Mouse (Mus musculus) kidney, postnatal 0 days (tissue): ENCODE measurements around the gene Med29. TPM values are rescaled to one million over a fixed set of nuclear protein-coding genes. Genes with fewer than 3 reads are reported as not detected.

Source experiments
- ATAC-seq: fragments of 200-750 bp; cut with Nextera tagmentation; replicated peaks from 2 replicates; pipeline ENCODE4 v1.8.0; 2017; ENCODE audit warnings: low read depth, moderate number of reproducible peaks, moderate TSS enrichment, moderate library complexity; ENCODE audit not compliant: low FRiP score
- DNase-seq: peaks from one replicate; pipeline ENCODE4 v3.0.0-alpha.2; 2016; ENCODE audit warnings: low spot score
- H3K27ac ChIP-seq: fragments of 300-500 bp; sonication (generic); 2 replicates; pipeline ENCODE4 v1.5.1; 2014; ENCODE audit warnings: mild to moderate bottlenecking
- H3K27me3 ChIP-seq: fragments of 300-500 bp; sonication (generic); 2 replicates; pipeline ENCODE4 v1.6.1; 2014; ENCODE audit warnings: low read length, mixed read lengths; ENCODE audit not compliant: insufficient read depth
- H3K36me3 ChIP-seq: fragments of 300-500 bp; sonication (generic); 2 replicates; pipeline ENCODE4 v1.6.1; 2014; ENCODE audit warnings: low read length, mixed read lengths; ENCODE audit not compliant: insufficient read depth
- H3K4me1 ChIP-seq: fragments of 300-500 bp; sonication (generic); replicated peaks from 2 replicates; pipeline ENCODE4 v1.6.1; 2014; ENCODE audit warnings: antibody characterized with exemption, low read length, mixed read lengths; ENCODE audit not compliant: insufficient read depth
- H3K4me2 ChIP-seq: fragments of 300-500 bp; sonication (generic); 2 replicates; pipeline ENCODE4 v1.6.1; 2014; ENCODE audit warnings: mild to moderate bottlenecking, low read length, moderate library complexity, mixed read lengths
- H3K4me3 ChIP-seq: fragments of 300-500 bp; sonication (generic); replicated peaks from 2 replicates; pipeline ENCODE4 v1.5.1; 2014; ENCODE audit warnings: low read depth, low read length
- H3K9ac ChIP-seq: fragments of 300-500 bp; sonication (generic); 2 replicates; pipeline ENCODE4 v1.6.1; 2014; ENCODE audit warnings: low read depth, low read length
- H3K9me3 ChIP-seq: fragments of 300-500 bp; sonication (generic); replicated peaks from 2 replicates; pipeline ENCODE4 v1.6.1; 2016; ENCODE audit warnings: low read length, inconsistent platforms, mixed read lengths
- CTCF ChIP-seq: IDR thresholded peaks from 2 replicates; pipeline ENCODE4 v1.5.1; 2016; ENCODE audit warnings: antibody characterized with exemption, low read depth, mild to moderate bottlenecking, moderate library complexity
- WGBS: fragments of 180-500 bp; shearing (Covaris S2); extraction: QIAGEN DNeasy Blood & Tissue Kit; methylation state at CpG from one replicate; pipeline ENCODE4 v1.1.7; 2014; 5-methylcytosine and 5-hydroxymethylcytosine counted together
- polyA plus RNA-seq: library from polyadenylated mRNA; unstranded; fragments of >200 nt; fragmentation: Nextera tagmentation; extraction: Ambion mirVana; gene quantifications from 2 replicates; pipeline ENCODE4 v1.2.1, GENCODE M21; 2015

Med29 gene
- polyA plus RNA-seq, 1 experiment from 2014 or later, result 47.8 TPM

- no peaks in the 10 kb centered on the region for H3K27me3 ChIP-seq
- no peaks in the 10 kb centered on the region for H3K36me3 ChIP-seq
- peak overlapping the region; percentile 87 for H3K27ac ChIP-seq
- 0 out of 2 replicates have a peak, but pooled peaks cover 4% of the 10 kb centered on the region for H3K4me1 ChIP-seq
- H3K9me3 ChIP-seq, result no peaks in the 10 kb centered on the region
- ATAC-seq, result no peak
- H3K9ac ChIP-seq, result peak overlapping the region; percentile 94; the same call in 1 of the 2 replicates
- DNase-seq, result peak; percentile 77
- TF ChIP-seq CTCF, result peak; percentile 34
- peak overlapping the region; percentile 91 for H3K4me3 ChIP-seq
- 67% methylated on average over 19 of the region's 19 CpGs for WGBS
- H3K4me2 ChIP-seq, result peak overlapping the region; percentile 64
These were observed 53.1 kb downstream of the Med29 start for GRCm38 (mm10) chr7:28339213-28339917.

- no peaks in the 10 kb centered on the region for H3K36me3 ChIP-seq
- H3K27ac ChIP-seq, result peak within 1 kb of the TSS; percentile 87
- H3K27me3 ChIP-seq, result no peaks in the 10 kb centered on the region
- ATAC-seq, result peak; percentile 98
- DNase-seq, result peak; percentile 98
- H3K4me1 ChIP-seq, result 0 out of 2 replicates have a peak, but pooled peaks cover 4% of the 10 kb centered on the region
- no peaks in the 10 kb centered on the region for H3K9me3 ChIP-seq
- H3K9ac ChIP-seq, result peak within 1 kb of the TSS; percentile 94
- H3K4me3 ChIP-seq, result peak within 1 kb of the TSS; percentile 91
- H3K4me2 ChIP-seq, result peak within 1 kb of the TSS; percentile 64
- TF ChIP-seq CTCF, result 0 out of 2 replicates have a peak, but pooled peaks have one; percentile 1
- WGBS, result under 1% methylated on average over 77 of the region's 77 CpGs
These were observed 54.2 kb downstream of the Med29 start, which contains the start of gene Supt5 for GRCm38 (mm10) chr7:28338108-28338998. Supt5 (minus strand) TSS chr7:28338746.

Other genes starting within 250 kb of the Med29 start
- gene Fbl, start 223.0 kb downstream of the Med29 start, polyA plus RNA-seq, result 111 and 114 TPM in 2 replicates
- gene Dyrk1b, start 213.2 kb downstream of the Med29 start, polyA plus RNA-seq, result 13.1 and 15.0 TPM in 2 replicates
- 4.5 and 10.9 TPM in 2 replicates for gene Eid2, start 124.8 kb downstream of the Med29 start, polyA plus RNA-seq
- gene Eid2b, start 115.0 kb downstream of the Med29 start, polyA plus RNA-seq, result 13.8 and 15.6 TPM in 2 replicates
- gene Selenov, start 101.5 kb downstream of the Med29 start, polyA plus RNA-seq, result 0.14 and 0.26 TPM in 2 replicates
- gene Dll3, start 90.5 kb downstream of the Med29 start, polyA plus RNA-seq, result 0.43 and 0.45 TPM in 2 replicates
- gene Timm50, start 80.6 kb downstream of the Med29 start, polyA plus RNA-seq, result 117 and 122 TPM in 2 replicates
- gene Supt5, start 54.0 kb downstream of the Med29 start, polyA plus RNA-seq, result 53.4 and 59.8 TPM in 2 replicates
- 1,088 and 1,198 TPM in 2 replicates for gene Rps16, start 42.1 kb downstream of the Med29 start, polyA plus RNA-seq
- gene Plekhg2, start 20.1 kb downstream of the Med29 start, polyA plus RNA-seq, result 29.9 and 33.3 TPM in 2 replicates
- gene Zfp36, start 12.5 kb downstream of the Med29 start, polyA plus RNA-seq, result 18.6 and 19.6 TPM in 2 replicates
- 60.2 and 70.3 TPM in 2 replicates for gene Paf1, start 243 bp upstream of the Med29 start, polyA plus RNA-seq
- 19.5 and 23.8 TPM in 2 replicates for gene Gmfg, start 44.7 kb upstream of the Med29 start, polyA plus RNA-seq
- gene Lrfn1, start 59.3 kb upstream of the Med29 start, polyA plus RNA-seq, result 2.1 and 2.8 TPM in 2 replicates
- gene Ifnl2, start 117.7 kb upstream of the Med29 start, polyA plus RNA-seq, result not detected in 2 replicates
- gene Ifnl3, start 130.1 kb upstream of the Med29 start, polyA plus RNA-seq, result not detected in 2 replicates
- 0.27 and 0.45 TPM in 2 replicates for gene Sycn, start 148.2 kb upstream of the Med29 start, polyA plus RNA-seq
- 5.5 and 7.3 TPM in 2 replicates for gene Nccrp1, start 154.5 kb upstream of the Med29 start, polyA plus RNA-seq
- 18.4 and 19.5 TPM in 2 replicates for gene Samd4b, start 205.4 kb upstream of the Med29 start, polyA plus RNA-seq
- gene Pak4, start 205.5 kb upstream of the Med29 start, polyA plus RNA-seq, result 33.5 and 36.6 TPM in 2 replicates
- gene Acp7, start 238.6 kb upstream of the Med29 start, polyA plus RNA-seq, result not detected in 2 replicates